Mouse (Mus musculus): ENCODE data around the gene Jakmip3. TPM values are rescaled to one million over a fixed set of nuclear protein-coding genes. Genes with fewer than 3 reads are reported as not detected.

The Jakmip3 gene
- polyA plus RNA-seq, 1 experiment = 0.33 TPM

- Histone ChIP-seq H3K4me1 (ENCODE audit: control insufficient read depth, insufficient read depth, low read length) (peaks cover 3% of the 10 kb centered on the region; the same call in 1 of the 2 replicates), H3K27ac (ENCODE audit: insufficient read depth, low read length) (no peak overlapping the region), H3K4me3 (ENCODE audit: insufficient read depth, low read length) (no peak overlapping the region)
- TF ChIP-seq CTCF (IDR thresholded peaks at IDR 0.05; ENCODE audit: borderline replicate concordance, insufficient read depth, low read length) (no peak), POLR2A (IDR thresholded peaks at IDR 0.05; ENCODE audit: low read depth, low read length) (no peak)
These were observed 191.0 kb downstream of the Jakmip3 start for GRCm38 (mm10) chr7:139131538-139131937.

- TF ChIP-seq POLR2A (IDR thresholded peaks at IDR 0.05; ENCODE audit: low read depth, low read length) = no peak
- TF ChIP-seq CTCF (IDR thresholded peaks at IDR 0.05; ENCODE audit: borderline replicate concordance, insufficient read depth, low read length) = no peak
- no peak overlapping the region for H3K4me3 ChIP-seq (ENCODE audit: insufficient read depth, low read length)
- H3K27ac ChIP-seq (ENCODE audit: insufficient read depth, low read length) = no peak overlapping the region
- peaks cover 3% of the 10 kb centered on the region; the same call in 1 of the 2 replicates for H3K4me1 ChIP-seq (ENCODE audit: control insufficient read depth, insufficient read depth, low read length)
These were observed 192.9 kb downstream of the Jakmip3 start for GRCm38 (mm10) chr7:139133446-139133845.

Other genes starting within 250 kb of the Jakmip3 start
- 49.2 and 69.8 TPM in 2 replicates for gene Ppp2r2d, start 94.7 kb upstream of the Jakmip3 start, polyA plus RNA-seq (2011; ENCODE audit: insufficient read length, low read depth, missing spikeins)
- gene Mapk1ip1, start 94.5 kb upstream of the Jakmip3 start, polyA plus RNA-seq (2011; ENCODE audit: insufficient read length, low read depth, missing spikeins) = 9.3 and 12.4 TPM in 2 replicates
- 55.0 and 60.7 TPM in 2 replicates for gene Bnip3, start 31.2 kb upstream of the Jakmip3 start, polyA plus RNA-seq (2011; ENCODE audit: insufficient read length, low read depth, missing spikeins)
- 3.6 and 3.7 TPM in 2 replicates for gene Dpysl4, start 145.3 kb downstream of the Jakmip3 start, polyA plus RNA-seq (2011; ENCODE audit: insufficient read length, low read depth, missing spikeins)